Mouse (Mus musculus) heart, embryonic 11.5 days (tissue): ENCODE measurements at regions not wholly inside any gene's neighbourhood (a gene's known extent, or its start where the extent isn't known, plus 50 kb on each side); places are given as distances from the start of the nearest gene placed in this dataset.

ENCODE experiments used
- ATAC-seq: fragments of 200-750 bp; cut with Nextera tagmentation; replicated peaks from 2 replicates; pipeline ENCODE4 v1.8.0; 2017; ENCODE audit warnings: moderate library complexity; ENCODE audit not compliant: insufficient number of reproducible peaks, low FRiP score, low TSS enrichment
- H3K27ac ChIP-seq: fragments of 300-500 bp; sonication (generic); 2 replicates; pipeline ENCODE4 v1.5.1; 2014; ENCODE audit warnings: mild to moderate bottlenecking, low read depth, low read length
- H3K27me3 ChIP-seq: fragments of 300-500 bp; sonication (generic); 2 replicates; pipeline ENCODE4 v1.6.1; 2014; ENCODE audit warnings: mild to moderate bottlenecking, low read length, mixed read lengths; ENCODE audit not compliant: control insufficient read depth, insufficient read depth
- H3K36me3 ChIP-seq: fragments of 300-500 bp; sonication (generic); 2 replicates; pipeline ENCODE4 v1.6.1; 2014; ENCODE audit warnings: mild to moderate bottlenecking, low read length, moderate library complexity, mixed read lengths; ENCODE audit not compliant: control insufficient read depth, insufficient read depth
- H3K4me1 ChIP-seq: fragments of 300-500 bp; sonication (generic); 2 replicates; pipeline ENCODE4 v1.6.1; 2014; ENCODE audit warnings: low read length; ENCODE audit not compliant: control insufficient read depth, insufficient read depth
- H3K4me2 ChIP-seq: fragments of 300-500 bp; sonication (generic); 2 replicates; pipeline ENCODE4 v1.6.1; 2014; ENCODE audit warnings: mild to moderate bottlenecking, moderate library complexity
- H3K4me3 ChIP-seq: fragments of 300-500 bp; sonication (generic); 2 replicates; pipeline ENCODE4 v1.5.1; 2014; ENCODE audit warnings: low read depth, low read length
- H3K9ac ChIP-seq: fragments of 300-500 bp; sonication (generic); 2 replicates; pipeline ENCODE4 v1.6.1; 2014; ENCODE audit warnings: mild to moderate bottlenecking, low read depth, low read length, moderate library complexity
- H3K9me3 ChIP-seq: fragments of 300-500 bp; sonication (generic); replicated peaks from 2 replicates; pipeline ENCODE4 v1.6.1; 2016; ENCODE audit warnings: low read length; ENCODE audit not compliant: control insufficient read depth
- WGBS: fragments of 180-500 bp; shearing (Covaris S2); extraction: QIAGEN DNeasy Blood & Tissue Kit; methylation state at CpG from one replicate; pipeline ENCODE4 v1.1.7; 2014; ENCODE audit not compliant: insufficient replicate concordance; 5-methylcytosine and 5-hydroxymethylcytosine counted together

- no peaks in the 10 kb centered on the region for H3K27me3 ChIP-seq
- H3K27ac ChIP-seq = no peak overlapping the region
- 11% methylated on average over 17 of the region's 17 CpGs for WGBS
- H3K4me1 ChIP-seq = peaks cover 31% of the 10 kb centered on the region
- no peak overlapping the region; the same call in 1 of the 2 replicates for H3K9ac ChIP-seq
- no peaks in the 10 kb centered on the region for H3K9me3 ChIP-seq
- no peaks in the 10 kb centered on the region for H3K36me3 ChIP-seq
- peak overlapping the region; percentile 52 for H3K4me2 ChIP-seq
- no peak overlapping the region for H3K4me3 ChIP-seq
- no peak for ATAC-seq
Observed at GRCm38 (mm10) chr8:10899581-10900155, 108.6 kb downstream of the Irs2 start.

GRCm38 (mm10) chr8:10898562-10899527, 109.4 kb downstream of the Irs2 start:
- H3K4me1 ChIP-seq = peaks cover 31% of the 10 kb centered on the region
- no peaks in the 10 kb centered on the region for H3K36me3 ChIP-seq
- no peak overlapping the region; the same call in 1 of the 2 replicates for H3K9ac ChIP-seq
- peak overlapping the region; percentile 52 for H3K4me2 ChIP-seq
- peak; percentile 62; the same call in 1 of the 2 replicates for ATAC-seq
- WGBS = 18% methylated on average over 16 of the region's 16 CpGs
- peak overlapping the region; percentile 30; the same call in 1 of the 2 replicates for H3K27ac ChIP-seq
- H3K4me3 ChIP-seq = no peak overlapping the region
- no peaks in the 10 kb centered on the region for H3K27me3 ChIP-seq
- no peaks in the 10 kb centered on the region for H3K9me3 ChIP-seq

GRCm38 (mm10) chr8:10897573-10897972, 110.7 kb downstream of the Irs2 start:
- no peaks in the 10 kb centered on the region for H3K27me3 ChIP-seq
- H3K4me2 ChIP-seq = no peak overlapping the region
- H3K9me3 ChIP-seq = no peaks in the 10 kb centered on the region
- H3K27ac ChIP-seq = 0 out of 2 replicates have a peak overlapping the region, but pooled peaks have one; percentile 1
- ATAC-seq = no peak
- peaks cover 39% of the 10 kb centered on the region for H3K4me1 ChIP-seq
- WGBS = 42% methylated on average over 7 of the region's 7 CpGs
- no peak overlapping the region for H3K4me3 ChIP-seq
- H3K36me3 ChIP-seq = no peaks in the 10 kb centered on the region
- H3K9ac ChIP-seq = no peak overlapping the region

- Histone ChIP-seq H3K9ac (no peak overlapping the region), H3K27me3 (no peaks in the 10 kb centered on the region), H3K9me3 (no peaks in the 10 kb centered on the region), H3K4me3 (no peak overlapping the region), H3K36me3 (no peaks in the 10 kb centered on the region), H3K4me1 (peaks cover 39% of the 10 kb centered on the region), H3K27ac (no peak overlapping the region), H3K4me2 (no peak overlapping the region)
- WGBS = 66% methylated on average over 2 of the region's 2 CpGs
- ATAC-seq = no peak
Observed at GRCm38 (mm10) chr8:10895178-10895577, 113.1 kb downstream of the Irs2 start.

- ATAC-seq = no peak
- no peak overlapping the region for H3K4me2 ChIP-seq
- H3K9ac ChIP-seq = no peak overlapping the region
- no peak overlapping the region for H3K27ac ChIP-seq
- WGBS = 71% methylated on average over 5 of the region's 5 CpGs
- H3K4me1 ChIP-seq = peaks cover 33% of the 10 kb centered on the region
- H3K9me3 ChIP-seq = no peaks in the 10 kb centered on the region
- H3K36me3 ChIP-seq = no peaks in the 10 kb centered on the region
- H3K4me3 ChIP-seq = no peak overlapping the region
- no peaks in the 10 kb centered on the region for H3K27me3 ChIP-seq
Observed at GRCm38 (mm10) chr8:10894306-10894705, 114.0 kb downstream of the Irs2 start.

GRCm38 (mm10) chr8:10893709-10894108, 114.5 kb downstream of the Irs2 start:
- ATAC-seq = no peak
- Histone ChIP-seq H3K4me1 (peaks cover 27% of the 10 kb centered on the region), H3K27ac (no peak overlapping the region), H3K36me3 (no peaks in the 10 kb centered on the region), H3K4me3 (no peak overlapping the region), H3K27me3 (no peaks in the 10 kb centered on the region), H3K9me3 (no peaks in the 10 kb centered on the region), H3K9ac (no peak overlapping the region), H3K4me2 (no peak overlapping the region)
- 51% methylated on average over 5 of the region's 5 CpGs for WGBS

- Histone ChIP-seq H3K27ac (no peak overlapping the region), H3K4me2 (no peak overlapping the region), H3K9me3 (no peaks in the 10 kb centered on the region), H3K4me1 (peaks cover 14% of the 10 kb centered on the region), H3K9ac (no peak overlapping the region), H3K36me3 (no peaks in the 10 kb centered on the region), H3K27me3 (no peaks in the 10 kb centered on the region), H3K4me3 (no peak overlapping the region)
- 93% methylated on average over 2 of the region's 2 CpGs for WGBS
- no peak for ATAC-seq
Observed at GRCm38 (mm10) chr8:10891906-10892305, 116.4 kb downstream of the Irs2 start.

GRCm38 (mm10) chr8:10891440-10891839, 116.8 kb downstream of the Irs2 start:
- no peak for ATAC-seq
- no peak overlapping the region for H3K4me2 ChIP-seq
- WGBS = 79% methylated on average over 5 of the region's 5 CpGs
- H3K9me3 ChIP-seq = no peaks in the 10 kb centered on the region
- no peak overlapping the region for H3K4me3 ChIP-seq
- no peaks in the 10 kb centered on the region for H3K27me3 ChIP-seq
- H3K36me3 ChIP-seq = no peaks in the 10 kb centered on the region
- H3K4me1 ChIP-seq = peaks cover 9% of the 10 kb centered on the region
- no peak overlapping the region for H3K9ac ChIP-seq
- H3K27ac ChIP-seq = no peak overlapping the region
